Mouse (Mus musculus) gastrocnemius, postnatal 10 days (tissue): ENCODE measurements around the gene Col27a1. TPM values are rescaled to one million over a fixed set of nuclear protein-coding genes. Genes with fewer than 3 reads are reported as not detected.
A peak's percentile ranks its signal among the peaks of the same experiment; 100 is the strongest.

Source experiments
- DNase-seq: peaks from one replicate; pipeline ENCODE4 v3.0.0; 2021; ENCODE audit warnings: mixed read lengths
- long read RNA-seq, 2 experiments: library from polyadenylated mRNA; stranded (forward); transcript quantifications; one replicate each; pipeline ENCODE4 v2.0.0; 2021
- total RNA-seq, 2 experiments: library from RNA; stranded (reverse); gene quantifications; 2 replicates each; pipeline ENCODE4 v1.2.3; 2021

The Col27a1 gene
- 1 to 10 TPM; 3.8 to 6.6 TPM for total RNA-seq
- long read RNA-seq, experiment 1: 0 reads
- long read RNA-seq, experiment 2, partial matches to known transcripts: 0 of 1 reads
- long read RNA-seq, experiment 2, other reads (novel, unspliced or antisense): 1 of 1 reads

DNA sequence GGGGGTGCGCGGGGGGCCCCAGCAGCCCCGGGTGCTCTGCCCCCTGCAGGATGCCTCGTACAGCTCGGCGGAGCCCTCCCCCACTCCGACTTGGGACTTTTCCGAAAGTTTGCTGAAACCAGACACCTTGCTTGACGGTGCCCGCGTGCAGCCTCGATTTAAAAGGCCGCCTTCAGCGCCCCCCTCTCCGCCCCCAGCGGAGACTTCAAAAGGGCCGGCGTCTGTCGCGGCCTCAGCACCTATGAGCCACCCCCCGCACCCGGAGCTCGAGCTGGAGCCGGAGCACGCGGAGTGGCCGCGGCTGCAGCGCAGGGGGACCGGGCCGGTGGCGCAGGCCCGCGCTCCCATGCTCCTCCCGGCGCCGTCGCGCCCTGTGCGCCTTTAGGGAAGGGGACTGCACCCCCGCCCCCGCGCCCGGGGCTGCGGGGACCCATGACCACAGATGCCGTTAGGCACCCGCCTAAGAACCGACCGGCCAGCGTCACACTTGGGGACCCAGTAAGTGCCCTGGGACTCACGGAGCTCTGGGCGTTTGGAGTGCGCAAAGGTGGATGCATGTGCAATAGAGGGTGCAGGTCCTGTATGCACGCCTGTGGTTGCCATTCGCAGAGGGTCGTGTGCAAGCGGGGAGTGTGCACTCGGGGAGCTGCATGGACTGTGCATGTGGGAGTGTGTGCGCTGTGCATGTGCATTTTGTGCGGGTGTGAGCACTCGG is at the start of gene Col27a1:
Gene Col27a1, plus strand, starts transcription at position 98 of the 715 bp plus-strand sequence.
- no peak for DNase-seq

DNA sequence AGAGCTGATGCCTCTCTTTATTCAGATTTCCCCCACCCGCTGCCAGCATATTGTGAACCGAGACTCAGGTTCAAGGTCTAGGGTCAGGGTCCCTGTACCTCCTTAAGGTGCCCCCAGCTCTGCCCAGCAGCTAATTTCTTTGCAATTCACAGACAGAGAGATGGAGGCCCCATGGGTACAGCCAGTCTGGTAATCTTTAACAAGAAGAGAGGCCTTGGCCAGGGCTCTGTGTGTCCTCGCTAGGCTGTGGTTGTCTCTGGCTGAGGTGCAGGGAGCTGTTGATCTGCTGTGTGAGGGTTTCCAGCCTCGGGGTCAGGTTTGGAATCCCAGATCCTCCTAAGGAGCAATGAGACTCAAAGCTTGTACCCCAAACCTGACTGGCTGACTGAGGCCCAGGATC is 48.2 kb upstream of the Col27a1 start:
- no peak for DNase-seq

DNA sequence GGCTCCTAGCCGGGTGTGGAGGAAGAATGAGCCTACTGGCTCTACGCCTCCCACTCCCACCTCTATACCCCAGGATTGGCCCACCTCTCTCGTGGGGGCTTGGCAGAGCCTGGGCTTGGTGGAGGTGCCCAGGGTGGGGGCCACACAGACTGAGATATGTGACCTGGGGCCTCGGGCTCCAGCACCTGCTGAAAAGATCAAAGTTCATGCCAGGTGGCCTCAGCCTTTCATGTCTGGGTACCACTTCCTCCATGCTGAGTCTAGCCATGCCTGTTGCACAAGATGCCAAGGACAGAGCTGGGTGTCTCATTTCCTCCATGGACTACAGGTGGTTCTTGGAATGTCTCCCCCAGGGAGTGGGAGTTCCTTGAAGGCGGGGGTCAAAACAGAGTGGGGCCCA is 47.5 kb upstream of the Col27a1 start:
- DNase-seq: no peak

DNA sequence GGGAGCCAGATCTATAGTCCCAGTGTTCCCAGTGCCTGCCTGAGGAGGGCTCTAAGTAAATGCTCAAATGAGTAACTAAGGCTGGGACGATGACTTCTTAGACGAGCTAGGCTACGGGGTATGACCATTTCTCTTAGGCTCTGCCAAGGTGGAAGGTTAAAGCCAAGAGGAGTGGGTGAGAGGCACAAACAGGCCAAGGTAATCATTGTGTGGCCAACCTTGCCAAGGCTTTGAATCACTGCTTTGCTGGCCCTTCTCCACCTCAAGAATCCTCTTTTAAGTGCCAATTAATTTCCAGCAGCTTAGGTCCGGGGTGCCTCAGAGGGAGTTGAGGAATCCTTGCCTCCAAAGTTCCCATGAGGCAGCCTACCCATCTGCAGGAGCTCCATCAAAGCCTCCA is 43.7 kb upstream of the Col27a1 start:
- DNase-seq: no peak

DNA sequence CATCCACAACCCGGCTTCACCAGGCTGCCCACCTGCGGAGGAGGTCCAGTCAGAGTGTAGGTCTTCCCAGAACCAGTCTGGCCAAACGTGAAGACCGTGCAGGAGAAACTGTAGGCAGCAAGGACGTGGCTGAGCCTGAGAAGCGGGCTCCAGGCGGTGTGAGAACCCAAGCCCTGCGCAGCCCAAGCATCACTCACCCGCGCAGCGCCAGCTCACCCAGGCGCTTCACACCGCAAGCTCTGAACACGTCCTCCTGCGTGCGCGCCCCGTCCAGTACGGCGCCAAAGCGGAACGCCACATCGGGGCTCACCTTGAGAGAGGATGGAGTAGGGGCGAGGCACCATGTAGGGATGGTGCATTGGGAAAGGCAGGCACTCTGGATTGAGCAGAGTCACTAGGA is 42.7 kb upstream of the Col27a1 start:
- no peak for DNase-seq

DNA sequence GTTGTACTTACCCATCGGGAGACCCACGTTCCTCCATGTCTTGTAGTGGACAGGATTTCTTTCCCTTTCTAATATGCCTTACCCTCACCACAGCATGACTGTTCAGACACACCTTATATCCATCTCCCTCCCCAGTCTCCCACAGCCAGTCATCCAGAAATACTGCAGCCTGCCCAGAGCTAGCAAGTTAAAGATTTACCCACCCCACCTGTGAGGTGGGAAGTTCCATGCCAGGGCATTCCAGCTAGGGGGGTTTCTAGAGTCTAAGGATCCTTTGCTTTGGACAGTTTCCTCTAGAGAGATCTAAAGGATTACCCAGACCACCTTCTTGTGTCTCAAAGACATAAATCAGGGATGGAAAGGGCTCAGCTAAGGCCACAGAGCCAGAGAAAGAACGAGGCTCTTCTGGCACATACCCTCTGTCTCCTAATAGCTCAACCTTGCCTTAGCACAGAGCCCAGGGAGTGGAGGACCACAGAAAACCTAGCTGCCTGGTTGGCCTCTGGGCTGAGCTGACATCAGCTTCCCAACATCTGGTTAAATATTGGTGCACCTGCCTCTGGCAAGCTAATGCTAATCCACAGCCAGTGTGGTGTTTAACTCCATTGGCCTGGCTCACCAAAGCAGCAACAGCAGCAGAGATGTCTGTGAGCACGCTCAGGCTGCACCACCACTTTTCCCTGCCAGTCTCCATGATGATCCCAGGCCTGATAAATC is 41.7 kb upstream of the Col27a1 start, which contains the start of gene Kif12:
Gene Kif12, minus strand, starts transcription at position 163 of the 717 bp plus-strand sequence.
- no peak for DNase-seq

DNA sequence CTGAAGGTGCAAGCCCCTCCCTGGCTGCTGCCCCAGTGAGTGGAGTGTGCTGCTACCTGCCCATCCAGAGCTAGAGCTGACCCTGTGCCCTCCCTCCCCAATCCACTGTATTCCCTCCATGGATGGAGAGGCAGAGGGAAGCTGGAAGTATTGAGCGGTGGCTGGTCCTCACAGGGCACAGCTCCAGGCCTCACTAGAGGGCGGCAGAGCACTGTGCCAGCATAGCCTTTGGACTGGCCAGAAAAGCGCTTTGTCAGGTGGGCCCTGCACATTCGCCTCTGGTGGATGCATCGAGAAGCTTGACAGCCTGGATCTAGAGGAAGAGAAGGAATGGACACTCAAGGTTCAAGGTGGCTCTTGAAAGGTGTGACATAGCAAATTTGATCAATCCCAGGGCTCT is 32.2 kb upstream of the Col27a1 start:
- DNase-seq: peak; percentile 53

DNA sequence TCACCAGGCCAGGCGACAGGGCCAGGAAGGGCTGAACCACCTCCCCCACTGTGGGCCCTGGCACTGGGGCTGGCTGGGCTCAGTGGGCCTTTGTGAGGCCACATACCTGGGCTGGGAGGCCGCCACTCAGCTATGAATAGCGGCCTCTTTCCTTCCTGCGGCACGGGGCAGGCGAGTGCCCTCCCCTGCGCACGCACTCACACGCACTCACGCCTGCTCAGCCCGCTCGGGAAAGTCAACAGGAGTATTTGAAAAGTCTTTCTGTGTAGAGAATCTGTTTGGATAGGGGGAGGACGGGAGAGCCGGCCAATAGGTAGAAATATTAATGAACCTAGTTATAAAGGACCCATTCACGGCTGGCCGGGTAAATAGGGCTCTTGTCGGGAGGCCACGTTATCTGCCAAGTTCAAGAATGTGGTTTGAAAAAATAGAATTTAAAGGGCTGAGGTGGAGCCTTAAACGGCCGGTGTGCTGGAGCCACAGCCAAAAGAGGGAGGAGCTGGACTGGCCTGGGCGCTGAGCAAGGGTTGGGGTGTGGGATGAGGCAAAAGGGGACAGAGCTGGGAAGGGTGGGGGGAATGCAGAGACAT is 27.4 kb upstream of the Col27a1 start:
- DNase-seq: no peak

DNA sequence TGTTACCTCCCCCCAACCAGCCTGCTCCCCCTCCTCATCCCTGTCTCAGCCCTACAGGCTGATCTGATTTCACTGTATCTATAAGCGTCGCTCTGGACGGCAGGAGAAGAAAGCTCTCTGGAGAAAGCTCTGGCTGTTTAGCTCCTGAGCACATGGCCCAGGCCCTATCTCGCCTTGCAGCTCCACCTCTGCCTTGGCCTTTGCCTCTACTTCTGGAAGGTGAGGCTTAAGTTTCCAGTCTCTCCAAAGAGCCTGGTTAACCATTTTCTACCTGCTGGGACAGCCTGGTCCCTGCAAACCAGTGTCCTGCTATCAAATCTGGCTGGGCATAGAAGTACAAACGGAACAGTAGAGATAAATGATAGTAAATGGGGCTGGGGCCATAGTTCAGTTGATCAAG is 22.2 kb upstream of the Col27a1 start:
- no peak for DNase-seq

DNA sequence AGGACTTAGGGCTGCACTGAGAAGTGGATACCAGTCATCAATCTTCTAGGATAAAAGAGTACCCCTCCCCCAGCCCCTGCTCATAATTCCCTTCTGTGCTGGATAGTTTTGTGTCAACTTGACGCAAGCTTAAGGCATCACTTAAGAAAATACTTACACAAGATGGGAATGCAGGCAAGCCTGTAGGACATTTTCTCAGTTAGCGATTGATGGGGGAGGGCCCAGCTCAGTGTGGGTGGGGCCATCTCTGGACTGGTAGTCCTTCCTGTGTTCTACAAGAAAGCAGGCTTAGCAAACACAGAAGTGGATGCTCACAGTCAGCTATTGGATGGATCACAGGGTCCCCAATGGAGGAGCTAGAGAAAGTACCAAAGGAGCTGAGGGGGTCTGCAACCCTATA is 19.4 kb upstream of the Col27a1 start:
- no peak for DNase-seq

DNA sequence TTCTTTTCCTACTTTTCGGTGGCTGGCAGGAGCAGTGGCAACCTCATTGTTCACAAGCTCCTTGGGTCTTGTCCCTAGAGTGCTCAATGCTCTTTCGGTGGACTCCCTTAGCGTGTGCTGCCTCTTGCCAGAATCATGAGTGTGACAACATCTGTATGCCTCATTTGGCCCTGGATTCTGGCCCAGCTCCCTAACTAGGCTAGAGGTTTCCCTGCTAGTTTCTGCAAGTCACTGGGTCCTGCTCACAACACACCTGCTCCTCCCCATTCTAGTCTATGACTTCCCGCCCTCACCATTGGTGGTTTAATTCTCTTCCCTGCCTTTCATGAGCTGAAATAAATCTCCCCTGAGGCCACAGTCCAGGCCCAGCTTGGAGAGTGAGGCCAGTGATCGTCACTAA is 14.4 kb upstream of the Col27a1 start:
- no peak for DNase-seq

DNA sequence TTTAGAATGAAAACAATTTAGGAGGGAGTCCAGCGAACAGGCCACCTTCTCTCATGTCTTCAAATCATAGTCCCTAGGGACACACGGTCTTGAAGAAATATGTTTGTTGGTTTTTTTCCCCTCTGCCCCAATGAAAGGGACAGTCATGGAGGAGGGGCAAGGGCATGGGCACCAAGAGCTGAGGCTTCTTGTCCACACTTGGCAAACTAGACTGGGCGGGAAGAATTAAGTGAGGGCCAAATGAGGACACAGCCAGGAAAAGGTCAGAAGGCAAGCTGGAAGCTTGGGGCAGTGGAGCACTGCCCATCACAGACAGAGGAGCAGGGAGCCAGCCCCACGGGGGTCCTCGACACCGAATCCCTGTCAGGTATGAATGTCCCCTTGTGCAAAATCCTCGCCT is 9.9 kb upstream of the Col27a1 start:
- no peak for DNase-seq

DNA sequence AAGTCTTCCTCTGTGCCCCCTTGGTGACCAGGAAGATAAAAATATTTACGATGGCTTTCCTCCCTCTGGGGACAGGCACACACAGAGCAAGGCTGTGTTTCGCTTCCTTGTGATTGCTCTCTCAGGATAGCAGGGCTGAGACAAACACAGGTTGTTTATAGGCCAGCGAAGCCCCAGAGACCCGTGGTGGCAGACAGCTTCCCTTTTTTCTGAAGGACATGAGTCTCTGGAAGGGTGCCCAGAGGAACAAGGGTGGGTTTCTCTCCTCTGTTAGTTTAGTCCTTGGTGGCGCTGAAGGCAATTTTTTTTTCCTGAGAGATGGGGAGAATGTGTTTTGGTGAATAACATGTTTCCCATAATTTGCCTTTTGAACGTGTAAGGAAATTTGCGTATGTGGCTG is 8.2 kb upstream of the Col27a1 start:
- no peak for DNase-seq

DNA sequence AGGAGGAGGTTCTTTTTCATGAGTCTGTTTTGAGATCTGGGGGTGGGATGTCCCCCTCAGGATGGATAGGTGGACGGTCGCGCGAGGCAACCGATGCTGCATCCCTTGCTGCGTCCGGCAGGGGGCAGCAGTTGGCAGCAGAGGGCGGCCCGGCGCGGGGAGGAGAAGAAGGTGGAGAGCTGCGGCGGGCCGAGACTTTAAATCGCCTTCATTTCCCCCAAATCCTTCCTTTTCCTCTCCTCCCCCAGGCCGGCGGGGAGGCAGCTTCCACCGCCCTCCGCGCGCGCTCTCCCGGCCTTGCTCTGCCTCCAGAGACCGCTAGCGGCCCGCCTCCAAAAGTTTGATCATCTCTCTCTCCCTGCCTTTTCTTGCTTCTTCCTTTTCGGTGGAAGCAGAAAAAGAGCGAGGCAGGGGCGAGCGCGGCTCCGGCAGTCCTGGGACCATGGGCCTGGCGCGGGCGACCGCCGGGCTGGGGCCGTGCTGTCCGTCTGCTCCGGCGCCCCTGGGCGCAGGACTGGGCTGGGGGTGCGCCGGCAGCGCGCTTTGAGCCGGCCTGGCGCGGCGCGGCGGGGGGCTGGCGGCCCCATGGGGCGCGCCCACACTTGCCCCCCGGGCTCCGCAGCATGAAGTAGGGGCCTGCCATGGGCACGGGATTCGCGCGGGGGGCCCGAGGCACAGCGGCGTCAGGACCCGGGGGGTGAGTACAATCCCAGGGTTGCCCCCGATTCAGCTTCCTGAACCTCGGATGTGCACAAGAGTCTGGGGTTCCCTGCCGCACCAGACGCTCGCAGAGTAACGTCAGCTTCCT is 1.6 kb downstream of the Col27a1 start:
- peak; percentile 89 for DNase-seq

DNA sequence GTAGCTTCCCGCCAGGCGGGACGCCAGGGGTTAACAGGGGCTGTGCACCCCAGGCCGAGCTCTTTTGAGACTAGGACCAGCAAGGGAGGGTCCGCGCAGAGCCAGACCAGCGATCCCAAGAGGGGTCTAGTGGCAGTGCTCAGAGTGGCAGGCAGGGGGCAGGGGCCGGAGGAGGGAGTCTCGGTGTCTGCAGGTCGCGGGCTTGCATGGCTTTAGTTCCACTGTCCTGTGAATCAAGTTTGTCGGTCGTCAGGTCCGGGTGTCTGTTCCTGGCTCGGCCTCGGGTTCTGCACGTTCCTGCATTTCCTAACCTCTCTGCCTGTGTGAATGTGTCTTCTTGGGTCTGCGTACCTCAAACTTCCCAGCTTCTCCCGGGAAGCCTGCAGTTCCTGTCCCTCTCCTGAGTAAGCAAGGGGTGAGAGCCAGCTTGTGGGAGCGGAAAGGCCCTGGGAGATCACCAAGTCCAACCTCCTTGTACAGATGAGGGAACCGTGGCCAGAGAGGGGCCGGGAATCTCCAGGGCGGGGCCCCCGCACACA is 2.3 kb downstream of the Col27a1 start:
- peak; percentile 67 for DNase-seq

DNA sequence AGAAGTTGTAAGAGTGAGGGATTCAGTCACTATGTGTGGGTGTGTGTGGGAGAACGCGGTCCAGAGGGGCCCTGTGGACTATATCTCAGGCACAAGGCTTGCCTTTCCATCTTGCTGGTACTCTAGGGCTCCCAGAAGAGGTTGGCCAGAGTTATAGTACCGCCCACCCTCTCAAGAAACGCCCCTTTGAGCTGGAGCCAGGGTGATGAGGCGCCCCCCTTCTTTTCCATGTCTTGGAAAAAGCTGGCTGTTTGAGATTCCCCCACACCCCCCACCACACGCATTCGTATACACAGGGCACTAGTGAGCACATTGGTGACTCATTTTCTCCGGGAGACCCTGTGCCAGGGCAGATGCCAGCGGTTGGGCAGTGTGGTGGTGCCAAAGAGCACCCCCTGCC is 2.8 kb downstream of the Col27a1 start:
- peak; percentile 44 for DNase-seq

DNA sequence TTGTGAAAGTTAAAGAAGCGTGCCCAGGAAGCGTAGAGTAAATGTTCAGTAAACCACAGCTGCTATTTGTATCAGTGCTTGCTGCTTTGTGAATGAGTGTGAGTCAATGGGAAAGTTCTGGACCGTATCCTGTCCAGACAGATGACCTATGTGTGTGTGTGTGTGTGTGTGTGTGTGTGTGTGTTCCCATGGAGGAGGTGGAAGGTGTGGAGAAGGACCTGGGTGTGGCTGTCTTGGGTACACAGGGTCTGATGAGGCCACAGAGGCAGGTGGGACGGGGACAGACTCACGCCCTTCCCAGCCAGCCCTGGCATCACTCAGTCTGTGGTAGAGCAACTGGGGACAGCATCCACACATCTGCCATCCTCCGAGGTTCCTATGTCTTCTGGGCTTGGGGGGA is 3.7 kb downstream of the Col27a1 start:
- DNase-seq: no peak

DNA sequence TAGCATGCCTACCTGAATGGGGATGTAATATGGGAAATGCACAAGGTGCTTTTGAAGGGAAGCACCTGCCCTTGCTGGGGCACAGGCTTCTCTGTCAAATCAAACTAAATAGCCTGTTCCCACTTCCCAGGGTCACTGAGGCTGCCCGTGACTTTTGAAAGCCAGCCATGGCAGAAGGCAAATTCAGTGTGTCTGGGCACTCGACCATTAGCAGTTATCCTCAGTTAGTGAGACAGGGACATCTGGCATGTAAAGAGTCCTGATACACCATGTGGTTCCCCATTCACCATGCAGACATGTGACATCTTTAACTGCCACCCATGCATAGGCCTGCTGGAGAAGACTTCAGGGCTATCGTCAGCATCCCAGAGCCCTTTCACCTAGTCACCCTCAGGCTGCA is 5.3 kb downstream of the Col27a1 start:
- no peak for DNase-seq

DNA sequence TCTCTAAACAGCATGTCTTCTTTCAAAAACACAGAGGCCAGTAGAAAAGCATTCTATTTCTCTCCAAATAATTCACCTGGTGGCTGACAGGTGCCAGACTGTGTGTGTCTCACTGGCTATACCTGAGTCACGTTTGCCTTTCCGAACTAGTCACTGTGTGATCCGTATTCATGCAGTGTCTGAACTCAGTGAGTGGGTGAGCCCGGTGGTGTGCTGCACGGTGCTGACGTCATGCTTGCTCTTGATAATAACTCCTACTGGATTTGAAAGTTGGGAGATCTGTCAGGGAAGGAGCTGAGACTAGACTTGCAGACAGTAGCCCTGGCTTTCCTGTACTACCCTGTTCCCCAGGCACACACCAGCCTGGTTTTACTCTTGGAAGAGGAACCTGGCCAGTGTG is 5.8 kb downstream of the Col27a1 start:
- no peak for DNase-seq

DNA sequence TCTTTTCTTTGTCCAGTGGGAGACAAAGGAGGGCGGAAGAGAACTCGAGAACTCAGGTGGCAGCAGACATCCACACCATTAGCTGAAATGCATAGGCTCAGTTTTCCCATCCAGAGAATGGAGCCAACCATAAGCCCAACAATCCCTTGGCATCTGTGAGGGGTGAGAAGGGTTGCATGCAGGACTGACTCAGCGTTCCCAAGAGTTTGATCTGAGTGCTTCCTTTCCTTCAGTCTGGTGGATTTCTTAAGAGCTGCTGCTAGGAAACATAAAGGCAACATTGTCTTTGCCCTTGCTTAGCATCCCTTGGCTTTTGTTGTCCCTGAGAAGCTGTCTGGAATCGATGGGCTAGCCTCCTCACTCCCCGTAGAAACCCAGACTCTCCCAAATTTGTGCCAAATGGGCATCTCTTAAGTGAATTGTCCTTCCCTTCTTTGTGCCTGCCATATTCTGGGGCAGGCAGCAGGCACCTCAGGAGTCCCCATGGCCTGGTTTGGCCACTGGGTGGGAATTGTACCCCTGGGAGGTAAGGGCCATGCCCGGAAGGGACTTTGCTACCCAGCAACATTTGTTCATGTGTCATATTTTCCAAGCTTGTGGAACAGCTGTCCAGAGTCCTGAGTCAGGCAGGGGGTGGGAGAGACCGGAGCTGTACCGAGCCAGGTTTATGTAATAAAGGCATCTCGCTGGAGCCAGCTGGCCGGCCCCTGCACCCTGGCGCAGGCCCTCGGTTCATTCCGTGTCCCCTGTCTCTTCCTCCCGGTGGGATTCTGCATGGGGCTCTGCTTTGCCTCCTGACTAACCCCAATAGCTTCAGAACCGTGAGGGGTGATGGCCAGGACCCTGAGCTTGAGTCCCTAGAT is 7.5 kb downstream of the Col27a1 start:
- DNase-seq: peak; percentile 66

DNA sequence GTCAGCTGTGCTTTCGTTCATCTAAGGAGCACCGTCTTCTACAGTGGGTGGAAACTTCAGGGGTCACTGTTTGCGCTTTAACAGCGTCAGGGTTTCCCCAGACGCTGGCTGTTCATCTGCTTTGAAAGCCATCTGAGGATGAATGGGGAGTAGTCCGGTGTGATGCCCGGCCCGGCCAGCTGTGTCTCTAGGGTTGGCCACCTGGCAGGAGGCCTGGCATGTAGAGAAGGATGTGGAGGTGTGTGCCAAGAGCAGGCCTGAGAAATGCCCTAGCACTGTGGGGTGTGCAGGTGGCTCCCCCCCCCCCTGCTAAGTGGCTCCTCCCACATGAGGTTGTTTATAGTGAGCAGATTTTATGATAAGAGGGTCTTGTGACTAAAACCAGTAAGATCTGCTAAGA is 8.4 kb downstream of the Col27a1 start:
- DNase-seq: no peak
